Mouse (Mus musculus): ENCODE data around the gene Itgb6.

The Itgb6 gene

GRCm38 (mm10) chr2:60712483-60712882 is 10.0 kb downstream of the Itgb6 start:
- no peak for DNase-seq (ENCODE audit: low spot score)

GRCm38 (mm10) chr2:60711098-60711880 is 11.2 kb downstream of the Itgb6 start:
- no peak for DNase-seq (ENCODE audit: low spot score)

- DNase-seq (ENCODE audit: low spot score): no peak
Measured at GRCm38 (mm10) chr2:60710317-60710716, 12.1 kb downstream of the Itgb6 start.

- no peak for DNase-seq (ENCODE audit: low spot score)
Measured at GRCm38 (mm10) chr2:60708671-60709070, 13.8 kb downstream of the Itgb6 start.

- no peak for DNase-seq (ENCODE audit: low spot score)
Measured at GRCm38 (mm10) chr2:60706866-60707265, 15.6 kb downstream of the Itgb6 start.

GRCm38 (mm10) chr2:60705426-60705825 is 17.0 kb downstream of the Itgb6 start:
- DNase-seq (ENCODE audit: low spot score): no peak

GRCm38 (mm10) chr2:60703315-60703714 is 19.1 kb downstream of the Itgb6 start:
- DNase-seq (ENCODE audit: low spot score): peak; percentile 84

GRCm38 (mm10) chr2:60700956-60701355 is 21.5 kb downstream of the Itgb6 start:
- DNase-seq (ENCODE audit: low spot score): no peak

GRCm38 (mm10) chr2:60700013-60700412 is 22.4 kb downstream of the Itgb6 start:
- DNase-seq (ENCODE audit: low spot score): no peak

GRCm38 (mm10) chr2:60699591-60699990 is 22.9 kb downstream of the Itgb6 start:
- DNase-seq (ENCODE audit: low spot score): no peak

- DNase-seq (ENCODE audit: low spot score): peak; percentile 61
Measured at GRCm38 (mm10) chr2:60698155-60698554, 24.3 kb downstream of the Itgb6 start.

GRCm38 (mm10) chr2:60697530-60697929 is 24.9 kb downstream of the Itgb6 start:
- no peak for DNase-seq (ENCODE audit: low spot score)

GRCm38 (mm10) chr2:60696559-60696958 is 25.9 kb downstream of the Itgb6 start:
- DNase-seq (ENCODE audit: low spot score): no peak

- DNase-seq (ENCODE audit: low spot score): no peak
Measured at GRCm38 (mm10) chr2:60695706-60696105, 26.7 kb downstream of the Itgb6 start.

GRCm38 (mm10) chr2:60694563-60694962 is 27.9 kb downstream of the Itgb6 start:
- peak; percentile 66 for DNase-seq (ENCODE audit: low spot score)

GRCm38 (mm10) chr2:60692239-60692638 is 30.2 kb downstream of the Itgb6 start:
- peak; percentile 65 for DNase-seq (ENCODE audit: low spot score)

GRCm38 (mm10) chr2:60690212-60690611 is 32.2 kb downstream of the Itgb6 start:
- DNase-seq (ENCODE audit: low spot score): no peak

GRCm38 (mm10) chr2:60688944-60689615 is 33.4 kb downstream of the Itgb6 start:
- DNase-seq (ENCODE audit: low spot score): peak; percentile 87

- no peak for DNase-seq (ENCODE audit: low spot score)
Measured at GRCm38 (mm10) chr2:60688150-60688549, 34.3 kb downstream of the Itgb6 start.

GRCm38 (mm10) chr2:60685973-60686372 is 36.5 kb downstream of the Itgb6 start:
- DNase-seq (ENCODE audit: low spot score): no peak

- no peak for DNase-seq (ENCODE audit: low spot score)
Measured at GRCm38 (mm10) chr2:60684168-60684567, 38.3 kb downstream of the Itgb6 start.

GRCm38 (mm10) chr2:60682554-60682953 is 39.9 kb downstream of the Itgb6 start:
- DNase-seq (ENCODE audit: low spot score): no peak

GRCm38 (mm10) chr2:60674413-60674812 is 48.0 kb downstream of the Itgb6 start:
- no peak for DNase-seq (ENCODE audit: low spot score)

Measured in lung, postnatal 25 days (tissue).